Mouse (Mus musculus) hematopoietic stem cell, adult 5-6 weeks (primary cell): ENCODE results near the gene Galnt14. TPM values are rescaled to one million over a fixed set of nuclear protein-coding genes. Genes with fewer than 3 reads are reported as not detected.

Experiments used
- ATAC-seq, 2 experiments: fragments of 125-278 bp in 1 of 2; replicated peaks in 1 of 2; 2 replicates each; pipeline ENCODE4 v1.8.0; 2016 to 2017; ENCODE audit warnings: inconsistent platforms in 2 of 2, mild to moderate bottlenecking in 2 of 2, moderate number of reproducible peaks in 2 of 2, low read depth in 1 of 2, moderate TSS enrichment in 1 of 2; ENCODE audit not compliant: low FRiP score in 2 of 2, poor library complexity in 2 of 2, severe bottlenecking in 2 of 2, insufficient read depth in 1 of 2, low TSS enrichment in 1 of 2
- total RNA-seq: library from RNA; stranded (forward); fragments of 172-1452, 232-1000 nt; gene quantifications from 2 replicates; pipeline ENCODE4 v1.2.3, GENCODE M21; 2017

The Galnt14 gene
- total RNA-seq, 1 experiment from 2014 or later, result not detected

- ATAC-seq, result no peak
Observed at GRCm38 (mm10) chr17:73686292-73686691, 24.0 kb downstream of the Galnt14 start.

- no peak for ATAC-seq
Observed at GRCm38 (mm10) chr17:73684746-73685145, 25.5 kb downstream of the Galnt14 start.

GRCm38 (mm10) chr17:73671921-73672320, 38.3 kb downstream of the Galnt14 start:
- ATAC-seq, result no peak

- ATAC-seq, result no peak
Observed at GRCm38 (mm10) chr17:73670048-73670447, 40.2 kb downstream of the Galnt14 start.

GRCm38 (mm10) chr17:73668996-73669395, 41.3 kb downstream of the Galnt14 start:
- ATAC-seq, result no peak

- ATAC-seq, result peak; percentile 43 to 76
Observed at GRCm38 (mm10) chr17:73663237-73663636, 47.0 kb downstream of the Galnt14 start.

GRCm38 (mm10) chr17:73658731-73659445, 51.4 kb downstream of the Galnt14 start:
- no peak for ATAC-seq

- no peak for ATAC-seq
Observed at GRCm38 (mm10) chr17:73656373-73656772, 53.9 kb downstream of the Galnt14 start.

- no peak for ATAC-seq
Observed at GRCm38 (mm10) chr17:73654261-73654660, 56.0 kb downstream of the Galnt14 start.

- no peak for ATAC-seq
Observed at GRCm38 (mm10) chr17:73649371-73649770, 60.9 kb downstream of the Galnt14 start.

GRCm38 (mm10) chr17:73641676-73642075, 68.6 kb downstream of the Galnt14 start:
- ATAC-seq, result no peak

GRCm38 (mm10) chr17:73640117-73640480, 70.2 kb downstream of the Galnt14 start:
- no peak for ATAC-seq

- no peak for ATAC-seq
Observed at GRCm38 (mm10) chr17:73639401-73640116, 70.7 kb downstream of the Galnt14 start.

- peak; percentile 57 to 82; a peak in 3 of 4 replicates for ATAC-seq
Observed at GRCm38 (mm10) chr17:73636988-73637387, 73.3 kb downstream of the Galnt14 start.

- no peak for ATAC-seq
Observed at GRCm38 (mm10) chr17:73634896-73635295, 75.4 kb downstream of the Galnt14 start.

- no peak for ATAC-seq
Observed at GRCm38 (mm10) chr17:73633991-73634710, 76.1 kb downstream of the Galnt14 start.

GRCm38 (mm10) chr17:73628263-73628914, 81.9 kb downstream of the Galnt14 start:
- no peak for ATAC-seq

GRCm38 (mm10) chr17:73626912-73627311, 83.3 kb downstream of the Galnt14 start:
- ATAC-seq, result no peak
